Mouse (Mus musculus) limb, embryonic 11.5 days (tissue): ENCODE results near the gene Dph1. TPM values are rescaled to one million over a fixed set of nuclear protein-coding genes. Genes with fewer than 3 reads are reported as not detected.
A peak's percentile ranks its signal among the peaks of the same experiment; 100 is the strongest.

ENCODE experiments used
- ATAC-seq: fragments of 200-750 bp; cut with Nextera tagmentation; 2 replicates; pipeline ENCODE4 v1.8.0; 2017; ENCODE audit warnings: low read depth; ENCODE audit not compliant: insufficient number of reproducible peaks, low FRiP score, low TSS enrichment
- DNase-seq: peaks from one replicate; pipeline ENCODE4 v3.0.0-alpha.2; 2015; ENCODE audit warnings: low spot score
- H3K27ac ChIP-seq: fragments of 300-500 bp; sonication (generic); replicated peaks from 2 replicates; pipeline ENCODE4 v1.5.1; 2014; ENCODE audit warnings: low read depth, mild to moderate bottlenecking, low read length
- H3K27me3 ChIP-seq: fragments of 300-500 bp; sonication (generic); 2 replicates; pipeline ENCODE4 v1.6.1; 2014; ENCODE audit warnings: mild to moderate bottlenecking, low read length, mixed read lengths; ENCODE audit not compliant: control insufficient read depth, insufficient read depth
- H3K36me3 ChIP-seq: fragments of 300-500 bp; sonication (generic); 2 replicates; pipeline ENCODE4 v1.6.1; 2014; ENCODE audit warnings: mild to moderate bottlenecking, low read length, moderate library complexity, mixed read lengths; ENCODE audit not compliant: control insufficient read depth, insufficient read depth
- H3K4me1 ChIP-seq: fragments of 300-500 bp; sonication (generic); 2 replicates; pipeline ENCODE4 v1.6.1; 2014; ENCODE audit warnings: low read length, mixed read lengths; ENCODE audit not compliant: control insufficient read depth, insufficient read depth
- H3K4me2 ChIP-seq: fragments of 300-500 bp; sonication (generic); 2 replicates; pipeline ENCODE4 v1.6.1; 2014; ENCODE audit warnings: low read depth, mild to moderate bottlenecking, moderate library complexity; ENCODE audit not compliant: severe bottlenecking
- H3K4me3 ChIP-seq: fragments of 300-500 bp; sonication (generic); 2 replicates; pipeline ENCODE4 v1.5.1; 2014; ENCODE audit warnings: low read depth, low read length
- H3K9ac ChIP-seq: fragments of 300-500 bp; sonication (generic); 2 replicates; pipeline ENCODE4 v1.6.1; 2014; ENCODE audit warnings: mild to moderate bottlenecking, low read length
- H3K9me3 ChIP-seq: fragments of 300-500 bp; sonication (generic); 2 replicates; pipeline ENCODE4 v1.6.1; 2016; ENCODE audit warnings: low read length; ENCODE audit not compliant: control insufficient read depth
- WGBS: fragments of 180-500 bp; shearing (Covaris S2); extraction: QIAGEN DNeasy Blood & Tissue Kit; methylation state at CpG from one replicate; pipeline ENCODE4 v1.1.7; 2014; 5-methylcytosine and 5-hydroxymethylcytosine counted together
- polyA plus RNA-seq: library from polyadenylated mRNA; unstranded; fragments of >200 nt; fragmentation: Nextera tagmentation; extraction: Ambion mirVana; gene quantifications from 2 replicates; pipeline ENCODE4 v1.2.1, GENCODE M21; 2014

Dph1 gene
- polyA plus RNA-seq, 1 experiment from 2014 or later: 25.5 TPM

DNA sequence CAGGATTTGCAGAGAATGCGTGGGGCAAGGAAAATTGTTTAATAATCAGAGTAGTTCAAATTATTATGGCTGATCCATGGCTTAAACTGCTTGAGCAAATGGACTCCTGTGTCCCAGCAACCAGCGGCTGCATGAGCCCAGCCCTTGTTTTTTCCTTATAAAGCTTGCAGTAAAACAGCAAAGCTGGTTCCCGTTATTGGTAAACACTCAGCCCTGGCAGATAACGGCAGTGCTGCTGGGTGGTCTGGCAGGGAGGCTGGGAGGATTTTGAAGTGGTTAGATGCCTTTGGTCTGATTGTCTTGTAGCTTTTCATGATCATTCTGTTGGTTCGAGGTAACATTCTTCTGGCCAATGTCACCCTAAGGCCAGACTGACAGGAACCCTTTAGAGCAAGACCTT lies 34.6 kb downstream of the Dph1 start:
- Histone ChIP-seq H3K4me3 (no peak overlapping the region), H3K36me3 (peaks cover 7% of the 10 kb centered on the region; the same call in 1 of the 2 replicates), H3K27me3 (no peaks in the 10 kb centered on the region), H3K4me1 (peaks cover 21% of the 10 kb centered on the region), H3K9ac (peak overlapping the region; percentile 22; the same call in 1 of the 2 replicates), H3K4me2 (no peak overlapping the region), H3K27ac (peak overlapping the region; percentile 38; the same call in 1 of the 2 replicates), H3K9me3 (no peaks in the 10 kb centered on the region)
- ATAC-seq (no peak), DNase-seq (no peak)
- 38% methylated on average over 5 of the region's 5 CpGs for WGBS

DNA sequence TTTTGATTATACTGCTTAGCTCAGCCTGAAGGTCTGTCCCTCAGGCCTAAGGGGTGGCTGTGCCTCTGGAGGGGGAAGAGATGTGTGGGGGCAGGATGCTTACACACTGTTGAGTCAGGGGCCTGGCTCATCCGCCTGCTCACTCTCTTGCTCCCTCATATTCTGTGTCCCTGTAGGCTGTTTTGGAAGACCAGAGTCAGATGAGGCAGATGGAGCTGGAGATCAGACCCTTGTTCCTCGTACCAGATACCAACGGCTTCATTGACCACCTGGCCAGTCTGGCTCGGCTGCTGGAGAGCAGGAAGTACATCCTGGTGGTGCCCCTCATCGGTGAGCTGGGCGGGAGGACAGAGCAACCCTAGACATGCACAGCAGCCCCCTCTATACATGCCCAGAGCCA lies 35.1 kb downstream of the Dph1 start:
- no peak overlapping the region for H3K4me2 ChIP-seq
- no peaks in the 10 kb centered on the region for H3K9me3 ChIP-seq
- peaks cover 5% of the 10 kb centered on the region; the same call in 1 of the 2 replicates for H3K36me3 ChIP-seq
- H3K4me3 ChIP-seq: no peak overlapping the region
- no peaks in the 10 kb centered on the region for H3K27me3 ChIP-seq
- WGBS: 47% methylated on average over 6 of the region's 6 CpGs
- peaks cover 21% of the 10 kb centered on the region for H3K4me1 ChIP-seq
- no peak for DNase-seq
- ATAC-seq: no peak
- peak overlapping the region; percentile 22; the same call in 1 of the 2 replicates for H3K9ac ChIP-seq
- peak overlapping the region; percentile 38; the same call in 1 of the 2 replicates for H3K27ac ChIP-seq

DNA sequence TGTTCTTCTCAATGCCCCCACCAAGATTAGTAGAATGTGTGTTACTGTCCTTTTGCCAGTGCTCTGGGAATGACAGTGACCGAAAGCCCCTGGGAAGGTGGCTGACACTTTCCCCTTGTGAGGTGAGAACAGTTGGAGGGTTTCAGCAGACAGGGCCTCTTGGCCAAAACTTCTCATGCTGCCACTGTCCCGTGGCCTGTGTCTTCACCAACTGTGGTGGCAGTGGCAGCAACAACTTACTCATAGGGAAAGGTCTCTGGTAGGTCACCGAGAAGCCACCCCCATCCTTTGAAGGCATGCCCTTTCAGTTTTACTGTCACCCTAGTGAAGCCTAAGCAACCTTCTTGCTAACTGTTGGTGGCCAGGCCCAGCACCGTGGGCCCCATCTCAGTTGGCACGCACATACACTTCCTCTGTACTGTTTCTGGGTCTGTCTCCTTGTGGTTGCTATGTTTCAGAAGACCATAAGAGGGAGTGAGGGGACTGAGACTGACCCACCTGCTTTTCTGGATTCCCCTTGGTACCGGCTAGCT lies 36.9 kb downstream of the Dph1 start:
- Histone ChIP-seq H3K27ac (no peak overlapping the region), H3K9ac (no peak overlapping the region), H3K4me2 (no peak overlapping the region), H3K4me3 (no peak overlapping the region), H3K4me1 (peaks cover 21% of the 10 kb centered on the region), H3K27me3 (no peaks in the 10 kb centered on the region), H3K36me3 (peaks cover 5% of the 10 kb centered on the region; the same call in 1 of the 2 replicates), H3K9me3 (no peaks in the 10 kb centered on the region)
- DNase-seq (no peak), ATAC-seq (no peak)
- 82% methylated on average over 6 of the region's 6 CpGs for WGBS

DNA sequence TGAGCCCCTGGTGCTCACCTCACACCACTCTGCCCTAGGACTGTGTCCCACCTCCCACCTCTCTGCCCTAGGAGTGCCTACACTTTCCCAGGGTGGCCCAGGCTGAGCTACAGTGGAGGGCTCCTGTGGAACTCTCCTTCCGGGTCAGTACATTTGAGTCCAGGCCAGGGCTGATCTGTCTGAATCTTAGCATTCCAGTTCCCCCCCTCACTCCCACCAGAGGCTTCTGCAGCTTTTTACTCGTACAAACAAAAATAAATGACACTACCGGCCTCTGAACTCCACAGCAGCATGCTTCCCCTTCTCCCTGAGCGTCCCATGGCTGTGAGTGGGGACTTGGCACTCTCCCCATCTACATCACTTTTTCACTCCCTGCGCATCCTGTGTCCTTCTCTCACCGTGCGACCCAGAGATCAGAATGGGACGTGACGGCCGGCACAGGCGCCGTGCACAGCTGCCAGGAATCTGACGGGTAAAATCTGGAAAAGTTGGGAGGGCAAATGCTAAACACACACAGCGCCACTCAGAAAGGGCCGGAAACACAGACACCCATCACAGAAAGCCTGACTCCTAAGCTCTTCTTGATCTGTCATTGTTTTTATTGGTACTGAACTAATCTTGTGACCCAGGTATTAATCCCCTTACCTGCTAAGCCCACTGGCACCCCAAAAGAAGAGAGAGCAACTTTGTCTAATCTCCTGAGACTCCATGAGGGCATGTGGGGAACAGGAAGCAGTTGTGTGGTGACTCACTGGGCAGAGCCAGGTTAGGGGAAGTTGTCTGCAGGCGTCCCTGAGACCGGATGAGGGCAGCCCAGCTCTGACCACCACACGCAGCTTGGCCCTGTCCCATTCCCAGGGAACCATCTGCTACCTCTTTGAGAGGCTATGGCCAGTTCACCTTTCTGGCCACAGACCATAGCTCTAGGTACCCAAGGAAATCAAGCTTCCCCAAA lies 38.2 kb downstream of the Dph1 start:
- DNase-seq (no peak), ATAC-seq (no peak)
- Histone ChIP-seq H3K9ac (no peak overlapping the region), H3K27me3 (no peaks in the 10 kb centered on the region), H3K9me3 (no peaks in the 10 kb centered on the region), H3K4me2 (no peak overlapping the region), H3K4me1 (peaks cover 32% of the 10 kb centered on the region), H3K36me3 (peaks cover 5% of the 10 kb centered on the region; the same call in 1 of the 2 replicates), H3K27ac (no peak overlapping the region), H3K4me3 (no peak overlapping the region)
- 84% methylated on average over 18 of the region's 18 CpGs for WGBS

DNA sequence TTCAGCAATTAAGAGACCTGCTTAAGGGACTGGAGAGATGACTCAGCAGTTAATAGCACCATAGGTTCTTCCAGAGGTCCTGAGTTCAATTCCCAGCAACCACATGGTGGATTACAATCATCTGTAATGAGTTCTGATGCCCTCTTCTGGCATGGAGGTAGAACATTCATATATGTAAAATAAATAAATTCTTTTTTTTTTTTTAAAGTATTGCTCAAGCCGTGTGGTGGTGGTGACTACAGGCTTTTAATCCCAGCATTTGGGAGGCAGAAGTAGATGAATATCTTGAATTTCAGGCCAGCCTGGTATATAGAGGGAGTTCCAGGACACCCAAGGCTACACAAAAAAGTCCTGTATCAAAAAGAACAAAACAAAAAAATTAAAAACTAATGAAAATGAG lies 40.7 kb downstream of the Dph1 start:
- Histone ChIP-seq H3K4me3 (no peak overlapping the region), H3K36me3 (peaks cover 2% of the 10 kb centered on the region; the same call in 1 of the 2 replicates), H3K27me3 (no peaks in the 10 kb centered on the region), H3K4me1 (peaks cover 22% of the 10 kb centered on the region), H3K9ac (no peak overlapping the region), H3K4me2 (no peak overlapping the region), H3K27ac (no peak overlapping the region), H3K9me3 (no peaks in the 10 kb centered on the region)
- DNase-seq (no peak), ATAC-seq (no peak)
- 79% methylated on average over 1 of the region's 1 CpGs for whole genome bisulfite sequencing

DNA sequence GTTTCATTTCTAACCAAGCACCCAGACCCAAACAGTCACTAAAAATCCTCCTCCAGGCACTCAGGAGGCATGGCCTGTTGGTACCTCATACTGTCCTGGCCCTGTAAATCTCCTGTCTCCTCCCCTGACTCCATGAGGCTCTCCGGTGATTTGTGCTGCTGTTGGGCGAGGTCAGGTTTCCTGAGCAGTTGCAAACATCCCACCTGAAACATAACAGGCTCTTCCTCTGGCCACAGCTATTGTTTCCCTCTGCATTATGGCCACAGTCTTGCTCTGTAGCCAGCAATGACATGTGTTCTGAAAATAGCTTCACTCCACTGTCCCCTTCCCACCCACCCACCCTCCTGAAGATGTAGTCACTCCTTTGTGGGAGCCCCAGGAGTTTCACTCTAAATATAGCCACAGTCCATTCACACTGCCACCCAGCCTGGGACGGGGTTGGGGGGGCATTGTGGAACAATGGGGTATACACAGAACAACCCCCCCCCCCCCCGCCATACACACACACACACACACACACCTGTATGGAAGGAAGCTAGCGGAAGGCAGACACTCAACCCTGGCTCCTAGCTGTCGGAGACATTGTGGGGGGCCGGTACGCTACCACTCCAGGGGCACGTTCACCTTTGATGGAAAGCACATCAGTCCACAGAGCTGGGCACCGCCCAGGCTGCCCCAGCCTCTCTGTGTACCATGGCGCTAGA lies 42.6 kb downstream of the Dph1 start:
- DNase-seq (peak; percentile 23), ATAC-seq (no peak)
- peak overlapping the region; percentile 91 for H3K27ac ChIP-seq
- H3K27me3 ChIP-seq: no peaks in the 10 kb centered on the region
- peaks cover 22% of the 10 kb centered on the region for H3K4me1 ChIP-seq
- no peak overlapping the region for H3K4me3 ChIP-seq
- H3K9ac ChIP-seq: no peak overlapping the region
- H3K4me2 ChIP-seq: peak overlapping the region; percentile 25; the same call in 1 of the 2 replicates
- H3K9me3 ChIP-seq: no peaks in the 10 kb centered on the region
- H3K36me3 ChIP-seq: no peaks in the 10 kb centered on the region
- WGBS: 80% methylated on average over 11 of the region's 11 CpGs

DNA sequence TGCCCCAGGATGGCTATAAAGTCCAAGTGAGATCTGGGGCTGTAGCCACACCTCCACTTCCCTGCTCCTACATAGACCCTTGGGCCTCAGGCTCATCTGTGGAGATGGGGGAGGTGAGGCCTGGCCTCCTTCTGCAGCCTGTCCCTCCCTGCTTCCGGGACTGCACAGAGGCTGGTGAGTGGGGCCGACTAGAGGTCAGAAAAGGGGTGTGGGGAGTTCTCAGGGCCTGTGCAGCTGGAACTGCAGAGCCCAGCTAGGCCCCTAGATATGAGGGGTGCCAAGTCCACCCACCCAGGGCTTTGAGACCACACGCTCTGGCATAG lies 43.2 kb downstream of the Dph1 start:
- ATAC-seq: peak; percentile 80
- Histone ChIP-seq H3K4me2 (peak overlapping the region; percentile 25), H3K4me3 (no peak overlapping the region), H3K36me3 (no peaks in the 10 kb centered on the region), H3K27ac (peak overlapping the region; percentile 91), H3K9ac (no peak overlapping the region), H3K4me1 (peaks cover 22% of the 10 kb centered on the region), H3K27me3 (no peaks in the 10 kb centered on the region), H3K9me3 (no peaks in the 10 kb centered on the region)
- DNase-seq: peak; percentile 72
- 24% methylated on average over 3 of the region's 3 CpGs for WGBS

DNA sequence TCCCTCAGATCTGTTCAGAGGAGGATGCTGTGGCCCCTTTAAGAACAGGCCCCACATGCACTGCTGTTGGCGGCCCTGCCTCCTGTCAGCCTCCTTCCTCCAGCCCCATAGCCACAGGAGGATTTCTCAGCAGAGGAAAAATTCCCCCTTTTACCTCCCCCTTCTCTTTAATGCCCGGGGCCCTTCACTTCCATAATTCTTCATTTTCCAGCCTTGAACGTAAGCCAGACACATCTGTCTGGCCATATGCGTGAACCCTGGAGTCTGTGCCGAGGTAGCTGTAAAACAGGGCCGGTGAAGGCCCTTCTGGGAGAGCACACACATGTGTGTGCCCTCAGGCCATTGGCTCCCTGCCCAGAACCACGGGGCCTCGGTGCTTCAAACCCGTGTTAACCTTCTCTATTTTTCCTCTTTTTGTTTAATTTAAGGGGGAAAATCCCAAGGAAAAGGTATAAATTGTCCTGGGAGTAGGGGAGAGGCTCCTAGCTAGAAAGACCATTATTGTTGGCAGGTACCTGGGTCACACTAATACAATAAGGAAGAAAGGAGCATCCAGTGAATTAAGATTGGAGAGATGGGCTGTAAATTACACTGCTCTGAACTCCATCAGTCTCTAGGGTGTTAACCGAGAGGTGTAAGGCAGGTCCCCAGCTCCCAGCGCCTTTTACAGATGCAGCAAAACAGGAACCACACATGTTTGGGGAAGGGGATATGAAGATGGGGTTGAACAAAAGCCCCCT lies 43.8 kb downstream of the Dph1 start:
- Histone ChIP-seq H3K4me2 (peak overlapping the region; percentile 25), H3K4me1 (peaks cover 22% of the 10 kb centered on the region), H3K27ac (peak overlapping the region; percentile 91), H3K4me3 (no peak overlapping the region), H3K36me3 (no peaks in the 10 kb centered on the region), H3K9ac (no peak overlapping the region), H3K27me3 (no peaks in the 10 kb centered on the region), H3K9me3 (no peaks in the 10 kb centered on the region)
- WGBS: 8% methylated on average over 11 of the region's 11 CpGs
- peak; percentile 93 for ATAC-seq
- peak; percentile 88 for DNase-seq
